Mouse (Mus musculus): ENCODE data around the gene Zcchc17.
A peak's percentile ranks its signal among the peaks of the same experiment; 100 is the strongest.

GRCm38 (mm10) chr4:130377500-130377899 is 17.8 kb upstream of the Zcchc17 start:
- peak; percentile 51; the same call in 1 of the 2 replicates for TF ChIP-seq CTCF (IDR thresholded peaks at IDR 0.05; ENCODE audit: extremely low read depth, insufficient read depth, low read length)
- no peak for TF ChIP-seq POLR2A (IDR thresholded peaks at IDR 0.05; ENCODE audit: extremely low read depth, insufficient read depth, low read length)

Measured in cortical plate, adult 2 months (tissue).